Mouse (Mus musculus) CH12.LX (cell line): ENCODE results near the gene C130074G19Rik.

ENCODE experiments used
- BHLHE40 ChIP-seq: IDR thresholded peaks from 2 replicates; pipeline ENCODE4 v1.6.1; 2011; ENCODE audit warnings: mild to moderate bottlenecking, low read depth, low read length, improper control_type of control experiment
- CHD1 ChIP-seq: IDR thresholded peaks from 2 replicates; pipeline ENCODE4 v1.6.1; 2012; ENCODE audit warnings: low read depth, low read length, improper control_type of control experiment, inconsistent platforms
- CTCF ChIP-seq, 2 experiments: IDR thresholded peaks in 1 of 2; conservative IDR thresholded peaks in 1 of 2; 2 replicates each; pipeline ENCODE4 v1.5.1; 2011 to 2012; ENCODE audit warnings: low read depth in 2 of 2, low read length in 2 of 2, improper control_type of control experiment in 1 of 2, inconsistent platforms in 1 of 2, mild to moderate bottlenecking in 1 of 2, moderate library complexity in 1 of 2
- MAX ChIP-seq: IDR thresholded peaks from 2 replicates; pipeline ENCODE4 v1.6.1; 2011; ENCODE audit warnings: low read length, improper control_type of control experiment
- MAZ ChIP-seq: IDR thresholded peaks from 2 replicates; pipeline ENCODE4 v1.6.1; 2012; ENCODE audit warnings: low read depth, mild to moderate bottlenecking, inconsistent platforms, low read length, improper control_type of control experiment, moderate library complexity
- POLR2A ChIP-seq: IDR thresholded peaks from 2 replicates; pipeline ENCODE4 v1.6.1; 2011; ENCODE audit warnings: low read depth, mild to moderate bottlenecking, improper control_type of control experiment, low read length
- RCOR1 ChIP-seq: conservative IDR thresholded peaks from 2 replicates; pipeline ENCODE4 v1.6.1; 2012; ENCODE audit warnings: low read depth, mild to moderate bottlenecking, inconsistent platforms, low read length, improper control_type of control experiment

GRCm38 (mm10) chr1:184860276-184860675 lies 22.7 kb downstream of the C130074G19Rik start:
- TF ChIP-seq CTCF (conservative IDR thresholded peaks at IDR 0.05 in 1 of 2, IDR thresholded peaks at IDR 0.05 in 1 of 2; ENCODE audit: low read depth in 2 of 2, low read length in 2 of 2) = no peak
- no peak for TF ChIP-seq POLR2A
- TF ChIP-seq RCOR1 = no peak
- no peak for TF ChIP-seq BHLHE40
- no peak for TF ChIP-seq MAZ
- no peak for TF ChIP-seq MAX
- TF ChIP-seq CHD1 = no peak
